Mouse (Mus musculus) ZHBTc4 (cell line): ENCODE data around the gene Lrriq4.

Experiments
- DNase-seq: peaks from one replicate; pipeline ENCODE4 v3.0.0-alpha.2; 2011; ENCODE audit warnings: low read depth, low spot score

Lrriq4 gene

GRCm38 (mm10) chr3:30683190-30683589, 38.9 kb downstream of the Lrriq4 start:
- no peak for DNase-seq

GRCm38 (mm10) chr3:30687216-30687615, 42.9 kb downstream of the Lrriq4 start:
- DNase-seq = no peak

- DNase-seq = no peak
Measured at GRCm38 (mm10) chr3:30690976-30691375, 46.7 kb downstream of the Lrriq4 start.

GRCm38 (mm10) chr3:30695661-30696060, 51.4 kb downstream of the Lrriq4 start:
- peak; percentile 59 for DNase-seq

GRCm38 (mm10) chr3:30696346-30696745, 52.0 kb downstream of the Lrriq4 start:
- DNase-seq = peak; percentile 84

GRCm38 (mm10) chr3:30697891-30698290, 53.6 kb downstream of the Lrriq4 start:
- DNase-seq = no peak

GRCm38 (mm10) chr3:30699711-30700505, 55.6 kb downstream of the Lrriq4 start, which contains the start of gene Lrrc31:
TSS of gene Lrrc31 (minus strand) at chr3:30699843.
- DNase-seq = peak; percentile 90

- no peak for DNase-seq
Measured at GRCm38 (mm10) chr3:30705977-30706376, 61.7 kb downstream of the Lrriq4 start.

- no peak for DNase-seq
Measured at GRCm38 (mm10) chr3:30706614-30707276, 62.4 kb downstream of the Lrriq4 start.

- DNase-seq = no peak
Measured at GRCm38 (mm10) chr3:30710191-30710590, 65.9 kb downstream of the Lrriq4 start.

GRCm38 (mm10) chr3:30713334-30713733, 69.0 kb downstream of the Lrriq4 start:
- DNase-seq = no peak

- no peak for DNase-seq
Measured at GRCm38 (mm10) chr3:30718649-30719048, 74.3 kb downstream of the Lrriq4 start.
